In the genomic region with DNA sequence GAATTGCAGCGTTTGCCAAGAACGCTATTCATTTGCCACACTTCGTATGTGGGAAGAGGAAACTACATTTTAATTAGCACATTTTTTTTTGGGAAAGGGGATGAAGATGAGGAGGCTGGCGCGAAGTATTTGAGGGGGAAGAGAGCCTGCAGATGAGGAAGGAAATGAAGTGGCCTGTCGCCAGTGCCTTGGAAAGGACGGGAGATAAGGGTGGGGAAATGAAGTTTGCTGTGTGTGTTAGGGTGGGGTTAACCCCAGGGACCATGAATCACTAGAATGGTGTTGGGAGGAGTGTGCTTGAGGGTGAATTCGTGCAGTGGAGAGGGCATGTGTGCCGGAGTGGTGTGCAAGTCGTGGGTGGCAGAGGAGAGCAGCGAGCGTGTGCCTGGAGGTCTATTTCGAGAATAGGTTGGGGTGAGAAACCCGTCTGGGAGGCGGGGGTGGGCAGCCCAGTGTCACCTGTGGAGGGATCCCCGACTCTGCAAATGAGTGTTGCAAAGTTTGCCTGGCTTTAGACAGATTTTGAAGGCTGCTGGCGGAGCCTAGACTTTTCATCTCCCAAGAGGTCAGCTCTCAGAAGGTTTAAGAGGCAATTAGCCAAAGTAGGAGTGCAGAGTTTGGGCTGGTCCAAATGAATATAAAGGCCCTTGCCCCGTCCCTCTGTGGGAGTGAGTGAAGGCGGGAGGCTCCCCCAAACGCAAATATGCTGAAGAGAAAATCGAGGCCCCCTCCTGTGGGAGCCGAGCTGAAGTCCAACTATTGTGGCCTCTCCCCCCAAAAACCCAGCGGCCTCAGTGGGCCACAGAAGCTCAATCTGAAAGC, we compare ENCODE assay signal across 8 mouse cellular contexts. TPM values are rescaled to one million over a fixed set of nuclear protein-coding genes. Genes with fewer than 3 reads are reported as not detected.
DNase-seq lines count a peak whose midpoint lies in the region; ATAC-seq and TF ChIP-seq lines count a peak whose summit lies in the region.

No protein-coding gene starts in this region.

- peak overlapping the region; percentile 76 for H3K27ac ChIP-seq in forebrain, embryonic 15.5 days (replicated peaks)
- H3K27ac ChIP-seq in layer of hippocampus, adult 2 months: peak overlapping the region; percentile 98
- peak overlapping the region; percentile 70 for H3K27ac ChIP-seq in liver, postnatal 0 days (ENCODE audit: low read depth)
- peak overlapping the region; percentile 77 for H3K27ac ChIP-seq in neural tube, embryonic 13.5 days (replicated peaks)

- H3K27me3 ChIP-seq in forebrain, embryonic 15.5 days: no peaks in the 10 kb centered on the region
- H3K27me3 ChIP-seq in liver, postnatal 0 days (ENCODE audit: insufficient read depth, low read length): no peaks in the 10 kb centered on the region
- H3K27me3 ChIP-seq in neural tube, embryonic 13.5 days: peaks cover 7% of the 10 kb centered on the region

- peaks cover 33% of the 10 kb centered on the region for H3K4me1 ChIP-seq in forebrain, embryonic 15.5 days
- peaks cover 26% of the 10 kb centered on the region for H3K4me1 ChIP-seq in liver, postnatal 0 days (ENCODE audit: insufficient read depth)
- peaks cover 47% of the 10 kb centered on the region for H3K4me1 ChIP-seq in neural tube, embryonic 13.5 days (replicated peaks)

- TF ChIP-seq CTCF in layer of hippocampus, adult 2 months (conservative IDR thresholded peaks at IDR 0.05): no peak
- no peak for TF ChIP-seq CTCF in liver, postnatal 0 days (IDR thresholded peaks at IDR 0.05; ENCODE audit: low read depth)

- peak overlapping the region; percentile 91 for H3K4me3 ChIP-seq in forebrain, embryonic 15.5 days
- H3K4me3 ChIP-seq in layer of hippocampus, adult 2 months: peak overlapping the region; percentile 64
- H3K4me3 ChIP-seq in liver, postnatal 0 days (ENCODE audit: low read depth, low read length): peak overlapping the region; percentile 89
- peak overlapping the region; percentile 77 for H3K4me3 ChIP-seq in neural tube, embryonic 13.5 days

- peak overlapping the region; percentile 97 for H3K4me2 ChIP-seq in forebrain, embryonic 15.5 days (replicated peaks)
- H3K4me2 ChIP-seq in liver, postnatal 0 days (ENCODE audit: low read depth, low read length): peak overlapping the region; percentile 95
- peak overlapping the region; percentile 84 for H3K4me2 ChIP-seq in neural tube, embryonic 13.5 days

- intact Hi-C loops in heart, postnatal 14 days (cut with DNase I): loop anchor here (2.0 to 5.0 kb wide), 4 partner anchors 51 to 186 kb away; partner anchors contain the start of gene Xpnpep1

- peak; percentile 55 for DNase-seq in CD4-positive helper T cell, adult 2 months (ENCODE audit: low read depth, low spot score)
- peak; percentile 41 for DNase-seq in c-Kit-positive CD71-negative TER-119-negative erythroid progenitor cells, embryonic 14.5 days (ENCODE audit: low read depth)
- DNase-seq in heart, postnatal 14 days: peak; percentile 71 to 72
- peak; percentile 45 to 54 for DNase-seq in layer of hippocampus, adult 2 months (ENCODE audit: low spot score in 2 of 2)
- peak; percentile 36 for DNase-seq in liver, postnatal 0 days
- DNase-seq in testis, postnatal 14 days (ENCODE audit: low spot score): peak; percentile 66

- TF ChIP-seq EP300 in liver, postnatal 0 days (IDR thresholded peaks at IDR 0.05; ENCODE audit: low read depth): no peak

- H3K9me3 ChIP-seq in forebrain, embryonic 15.5 days: no peaks in the 10 kb centered on the region
- no peaks in the 10 kb centered on the region for H3K9me3 ChIP-seq in liver, postnatal 0 days (ENCODE audit: low read length)
- H3K9me3 ChIP-seq in neural tube, embryonic 13.5 days: no peaks in the 10 kb centered on the region

- ATAC-seq in forebrain, embryonic 15.5 days (replicated peaks): no peak; the same call in 1 of the 2 replicates
- no peak for ATAC-seq in liver, postnatal 0 days
- ATAC-seq in neural tube, embryonic 13.5 days (ENCODE audit: low read depth): peak; percentile 9

- H3K36me3 ChIP-seq in forebrain, embryonic 15.5 days: no peaks in the 10 kb centered on the region
- H3K36me3 ChIP-seq in liver, postnatal 0 days (replicated peaks; ENCODE audit: insufficient read depth, low read length): no peaks in the 10 kb centered on the region
- H3K36me3 ChIP-seq in neural tube, embryonic 13.5 days: no peaks in the 10 kb centered on the region

- H3K9ac ChIP-seq in forebrain, embryonic 15.5 days (replicated peaks): peak overlapping the region; percentile 76
- peak overlapping the region; percentile 64 for H3K9ac ChIP-seq in liver, postnatal 0 days (replicated peaks)
- peak overlapping the region; percentile 69 for H3K9ac ChIP-seq in neural tube, embryonic 13.5 days

- WGBS in forebrain, embryonic 15.5 days: 1% methylated on average over 23 of the region's 23 CpGs
- WGBS in liver, postnatal 0 days (ENCODE audit: insufficient replicate concordance): 1% methylated on average over 23 of the region's 23 CpGs
- 3% methylated on average over 23 of the region's 23 CpGs for WGBS in neural tube, embryonic 13.5 days

RNA-seq across cellular contexts. Expression of gene Add3, which starts 1.2 kb away (rescaled TPM):
- 29.9 and 31.5 TPM in 2 replicates for polyA plus RNA-seq in forebrain, embryonic 15.5 days (2015; fragmentation: Nextera tagmentation; extraction: Ambion mirVana)
- total RNA-seq in heart, postnatal 14 days (2021): 10 to 100 TPM; 63.4 to 65.2 TPM
- total RNA-seq in layer of hippocampus, adult 2 months (2021): 100 to 1,000 TPM; 125 to 129 TPM
- polyA plus RNA-seq in liver, postnatal 0 days (2015; fragmentation: Nextera tagmentation; extraction: Ambion mirVana): 17.5 and 21.4 TPM in 2 replicates
- polyA plus RNA-seq in neural tube, embryonic 13.5 days (2015; fragmentation: Nextera tagmentation; extraction: Ambion mirVana): 35.6 and 39.2 TPM in 2 replicates
